Mouse (Mus musculus): ENCODE results near the gene Exoc3l2.
"Not testable (repeated sequence)": the region's sequence is repeated elsewhere in the genome, so short reads cannot be mapped to it uniquely, and the experiment has no call there.

The Exoc3l2 gene

DNA sequence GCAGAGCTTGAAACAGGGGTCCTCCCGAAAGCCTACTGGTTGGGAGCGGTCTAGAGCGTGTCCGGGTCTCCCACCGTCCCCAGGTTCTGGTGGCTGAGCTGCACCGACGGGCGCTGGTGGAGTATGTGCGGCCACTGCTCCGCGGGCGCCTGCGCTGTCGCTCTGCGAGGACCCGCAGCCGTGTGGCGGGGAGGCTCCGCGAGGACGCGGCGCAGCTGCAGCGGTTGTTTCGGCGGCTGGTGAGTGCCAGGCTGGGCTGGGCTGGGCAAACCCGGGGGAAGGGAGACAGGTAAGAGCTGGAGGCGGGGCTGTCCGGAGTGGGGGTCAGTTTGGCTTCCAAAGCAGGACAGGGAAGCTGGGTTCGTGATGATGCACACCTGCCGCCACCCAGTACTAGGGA is 26.4 kb downstream of the Exoc3l2 start:
- no peak for DNase-seq (ENCODE audit: low spot score in 2 of 2)

DNA sequence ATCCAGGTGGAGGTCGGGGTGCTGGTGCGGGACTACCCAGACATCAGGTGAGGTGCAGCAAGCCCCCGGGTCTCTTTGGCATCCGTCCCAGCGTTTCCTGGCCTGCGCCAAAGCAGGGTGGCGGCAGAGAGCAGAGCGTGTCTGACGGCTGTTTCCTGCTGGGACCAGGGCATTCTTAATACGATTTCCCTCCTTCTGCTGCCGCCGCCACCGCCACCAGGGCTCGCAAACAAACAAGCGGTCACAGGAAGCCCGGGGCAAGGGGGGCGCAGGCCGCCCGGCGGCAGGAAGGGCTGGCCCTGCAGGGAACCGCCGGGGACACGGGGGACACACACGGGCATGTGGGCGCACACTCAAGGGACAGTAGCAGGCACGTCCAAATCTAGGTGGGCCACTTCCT is 28.6 kb downstream of the Exoc3l2 start:
- DNase-seq (ENCODE audit: low spot score in 2 of 2): peak in 1 of 2 experiments; percentile 42

DNA sequence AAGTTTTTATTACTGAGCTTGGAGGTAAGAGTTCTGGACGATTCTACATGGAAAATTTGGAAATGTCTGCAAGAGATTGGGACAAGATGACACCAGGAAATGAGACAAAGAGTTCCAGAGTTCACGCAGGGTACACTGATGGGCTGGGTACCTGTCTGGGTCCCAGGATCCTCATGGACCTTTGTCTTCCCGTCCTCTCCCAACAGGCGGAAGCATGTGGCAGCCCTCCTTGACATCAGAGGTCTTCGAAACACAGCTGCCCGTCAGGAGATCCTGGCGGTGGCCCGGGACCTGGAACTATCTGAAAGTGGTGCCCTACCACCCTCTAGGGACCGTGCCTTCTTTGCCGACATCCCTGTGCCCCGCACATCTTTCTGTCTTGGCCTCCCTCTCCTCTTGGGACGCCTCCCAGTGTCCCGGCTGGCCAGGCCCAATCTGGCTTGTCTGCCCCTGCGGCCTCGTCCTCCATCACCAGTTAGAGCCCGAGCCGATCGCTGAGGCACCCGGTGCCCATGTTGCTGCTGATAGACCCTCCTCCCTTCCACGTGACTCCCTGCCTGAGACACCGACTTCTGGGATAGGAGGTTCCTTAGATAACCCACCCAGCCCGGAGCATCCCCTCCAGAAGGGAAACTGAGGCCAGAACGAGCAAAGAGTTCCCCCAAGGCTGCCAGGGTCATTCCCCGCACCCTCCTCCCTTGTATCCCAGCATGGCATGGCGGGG is 31.8 kb downstream of the Exoc3l2 start:
- no peak for DNase-seq (ENCODE audit: low spot score in 2 of 2)

DNA sequence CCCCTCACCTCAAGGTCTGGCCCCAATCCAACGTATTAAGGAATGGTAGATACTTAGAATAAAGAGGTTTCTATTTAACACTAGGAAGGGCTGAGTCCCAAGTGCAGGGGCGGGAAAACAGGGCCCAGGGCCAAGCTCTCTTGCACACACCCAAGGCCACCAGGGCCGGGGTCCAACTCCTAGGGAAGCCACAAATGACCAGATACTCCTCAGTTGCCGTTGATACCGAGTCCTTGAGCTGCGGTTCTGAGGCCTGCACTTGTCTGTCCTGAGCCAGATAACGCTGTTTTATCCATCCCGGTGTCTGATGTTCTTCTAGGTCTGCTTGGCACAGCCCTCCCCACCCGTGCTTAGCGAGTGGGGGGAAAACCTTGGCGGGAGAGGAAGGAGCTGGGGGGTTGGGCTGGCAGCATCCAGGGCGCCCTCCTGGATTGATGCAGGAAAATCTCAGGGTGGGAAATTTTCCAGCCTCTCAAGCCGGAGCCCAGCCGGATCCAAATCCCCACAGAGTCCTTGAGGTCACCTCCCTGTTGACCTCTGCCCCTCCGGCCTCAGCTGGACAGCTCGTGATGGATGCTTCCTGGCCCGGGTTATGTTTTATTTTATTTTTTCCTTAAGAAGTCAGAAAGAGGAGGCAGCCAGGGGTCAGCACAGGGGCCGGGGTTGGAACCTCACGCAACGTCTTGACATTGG is 32.5 kb downstream of the Exoc3l2 start:
- DNase-seq (ENCODE audit: low spot score in 2 of 2): peak in 1 of 2 experiments; percentile 22

DNA sequence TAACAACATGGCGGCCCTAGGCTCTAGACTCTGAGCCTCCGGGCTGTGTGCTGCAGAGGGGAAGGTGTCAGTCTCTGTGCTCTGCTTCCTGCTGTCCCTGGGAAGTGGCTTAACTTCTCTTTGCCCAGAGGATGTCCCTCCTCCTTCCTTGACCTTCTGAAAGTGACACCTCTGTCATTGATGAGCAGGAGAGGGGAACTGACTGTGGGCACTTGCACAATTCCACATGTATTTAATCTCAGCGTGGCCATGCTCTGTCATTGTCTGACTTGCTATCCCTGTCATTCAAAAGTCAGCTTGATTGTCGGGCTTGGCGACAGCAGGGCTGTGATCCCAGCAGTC is 33.1 kb downstream of the Exoc3l2 start:
- DNase-seq (ENCODE audit: low spot score in 2 of 2): no peak

DNA sequence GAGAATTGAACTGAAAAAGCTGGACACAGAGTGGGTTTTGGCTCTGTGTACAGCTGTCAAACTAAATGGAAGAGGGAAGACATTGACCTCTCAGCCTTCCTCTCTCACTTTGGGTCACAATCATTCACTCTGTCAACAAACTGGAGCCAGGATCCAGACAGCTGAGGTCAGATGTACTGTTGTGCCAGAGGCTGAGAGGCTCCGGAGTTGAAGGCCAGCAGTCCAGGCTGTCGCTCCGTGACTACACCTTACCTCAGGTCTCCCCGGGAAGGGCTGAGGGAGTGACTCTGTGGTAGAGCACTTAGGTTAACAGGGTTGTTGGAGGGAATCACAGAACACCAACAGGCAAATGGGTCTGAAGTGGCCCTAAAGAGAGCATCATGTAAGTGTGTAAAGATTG is 35.2 kb downstream of the Exoc3l2 start:
- DNase-seq (ENCODE audit: low spot score in 2 of 2): no peak

DNA sequence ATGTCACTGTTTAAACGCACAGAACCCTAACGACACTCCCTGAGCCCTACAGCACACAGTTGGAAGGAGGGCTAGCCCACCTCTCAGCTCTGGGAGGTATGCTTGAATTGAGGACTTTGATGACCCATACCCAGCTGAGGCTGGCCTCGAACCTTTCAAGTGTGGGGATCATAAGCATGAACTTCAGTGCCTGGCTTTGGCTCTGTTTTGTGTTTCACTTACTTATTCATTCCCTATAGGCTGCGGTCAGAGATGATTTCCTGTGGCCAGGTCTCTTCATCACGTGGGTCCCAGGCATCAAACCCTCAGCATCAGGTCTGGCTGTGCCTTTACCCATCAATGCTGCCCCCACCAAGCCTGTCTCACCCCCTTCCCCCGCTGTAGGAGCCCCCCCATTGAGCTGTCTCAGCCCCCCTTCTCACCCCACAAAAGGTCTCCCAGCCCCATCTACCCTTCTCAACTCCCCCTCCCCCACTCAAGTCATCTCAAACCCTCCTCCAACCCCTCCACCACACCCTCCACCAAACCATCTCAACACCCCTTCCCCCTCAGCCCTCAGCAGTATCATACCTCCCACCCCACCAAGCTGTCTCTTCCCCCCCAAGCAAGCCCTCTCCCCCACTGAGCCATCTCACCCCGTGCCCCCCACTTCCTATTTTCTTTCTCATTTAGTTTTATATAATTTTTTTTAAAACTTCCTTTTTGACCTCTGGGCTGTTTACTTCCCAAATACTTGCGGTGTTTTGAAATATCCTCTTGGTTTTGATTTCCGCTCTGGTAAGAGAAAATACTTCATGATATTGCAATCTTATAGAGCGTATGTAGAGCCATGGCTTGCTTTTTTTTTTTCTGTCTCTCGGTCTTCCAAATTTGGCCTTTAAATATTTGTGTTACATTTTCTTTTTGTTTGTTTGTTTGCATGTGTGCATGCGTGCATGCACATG is 37.6 kb downstream of the Exoc3l2 start:
- DNase-seq (ENCODE audit: low spot score in 2 of 2): no peak

DNA sequence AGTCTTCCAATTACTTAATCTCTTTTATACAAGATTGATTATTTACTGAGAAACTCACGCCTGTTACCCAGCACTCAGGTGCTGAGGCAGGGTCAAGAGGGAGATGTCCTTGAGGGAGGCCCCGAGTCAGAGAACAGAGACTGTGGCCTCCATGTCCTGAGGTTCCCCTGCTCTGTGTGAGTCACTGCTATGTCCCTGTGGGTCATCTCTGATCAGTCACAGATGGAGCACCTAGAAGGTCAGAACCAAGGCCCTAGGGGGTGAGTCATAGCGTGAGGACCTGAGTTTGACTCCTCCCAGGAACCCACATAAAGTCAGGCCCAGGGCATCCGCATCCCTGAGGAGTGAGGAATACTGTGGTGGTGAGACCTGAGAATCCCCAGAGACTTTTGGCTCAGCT is 38.5 kb downstream of the Exoc3l2 start:
- DNase-seq (ENCODE audit: low spot score in 2 of 2): no peak

DNA sequence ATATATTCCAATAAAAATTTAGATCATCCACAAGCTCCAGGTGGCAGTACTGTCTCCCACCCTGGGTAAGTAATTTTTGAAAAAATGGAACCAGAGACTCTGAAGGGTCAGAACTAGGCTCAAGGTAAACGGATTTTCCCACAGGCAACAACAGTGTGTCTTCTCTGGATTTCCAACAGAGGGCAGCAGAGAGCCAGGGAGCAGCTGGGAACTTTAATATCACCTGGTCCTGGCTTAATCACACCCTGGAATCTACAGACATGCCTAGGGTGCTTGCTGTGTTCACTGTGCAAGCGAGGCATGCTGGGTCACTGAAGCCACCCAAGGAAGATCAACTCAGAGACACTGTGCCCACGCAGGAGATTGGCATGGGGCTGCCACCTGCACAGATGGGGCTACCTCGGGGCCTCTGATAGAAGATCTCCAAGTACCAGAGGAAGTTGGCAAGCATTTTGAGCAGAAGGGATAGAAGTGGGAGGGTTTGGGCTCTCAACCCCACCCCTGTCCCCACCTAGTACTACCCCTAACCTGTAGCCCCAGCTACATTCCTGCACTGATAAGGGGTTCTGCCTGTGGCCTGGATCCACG is 40.4 kb downstream of the Exoc3l2 start:
- DNase-seq (ENCODE audit: low spot score in 2 of 2): peak; percentile 47 to 67

DNA sequence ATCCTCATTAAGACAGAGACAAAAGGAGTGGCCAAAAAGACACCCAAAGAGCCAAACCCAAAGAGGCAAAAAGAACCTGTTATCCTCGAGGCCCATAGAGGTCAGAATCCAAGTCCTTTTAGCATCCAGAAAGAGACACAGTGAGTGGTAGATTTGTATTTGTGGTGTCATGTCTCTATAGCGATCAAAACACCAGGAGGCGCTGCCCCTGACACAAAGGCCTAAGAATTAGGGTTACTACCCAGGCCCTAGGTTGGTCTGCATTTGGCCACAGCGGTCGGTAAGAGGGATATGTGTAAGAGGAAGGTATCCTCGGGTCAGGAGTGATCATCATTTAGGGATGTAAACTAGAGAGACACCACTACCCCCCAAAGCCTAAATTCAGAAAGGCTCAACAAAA is 43.2 kb downstream of the Exoc3l2 start:
- DNase-seq (ENCODE audit: low spot score in 2 of 2): peak in 1 of 2 experiments; percentile 59

DNA sequence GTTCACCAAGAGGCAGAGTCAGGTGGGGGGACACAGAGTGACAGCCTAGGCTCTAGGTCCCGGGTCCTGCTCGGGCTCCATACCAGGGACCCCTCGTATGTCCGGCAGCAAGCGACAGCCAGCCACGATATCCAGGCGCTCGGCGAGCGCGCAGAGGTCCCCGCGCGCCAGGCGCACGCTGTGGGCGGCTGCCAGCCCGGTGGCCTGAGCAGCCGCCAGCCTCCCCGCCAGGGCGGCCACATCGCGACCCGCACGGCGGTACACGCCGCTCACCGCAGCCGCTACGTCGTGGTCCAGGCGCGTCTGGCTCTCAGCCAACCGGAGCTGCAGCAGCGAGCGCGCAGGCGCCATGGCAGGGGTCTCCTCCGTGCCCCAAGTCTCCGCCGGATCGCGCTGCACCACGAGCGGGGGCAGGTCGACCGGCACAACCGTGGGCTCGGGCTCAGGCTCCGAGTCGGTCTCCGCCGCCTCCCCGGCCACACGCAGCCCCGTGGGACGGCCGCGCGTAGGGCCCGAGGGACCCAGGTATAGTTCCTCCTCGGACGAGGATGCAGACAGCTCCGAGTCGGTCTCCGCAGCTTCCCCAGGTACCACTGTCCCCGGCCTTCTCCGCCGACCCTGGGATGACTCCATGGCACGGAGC is 44.0 kb downstream of the Exoc3l2 start:
- peak; percentile 62 to 79 for DNase-seq (ENCODE audit: low spot score in 2 of 2)

DNA sequence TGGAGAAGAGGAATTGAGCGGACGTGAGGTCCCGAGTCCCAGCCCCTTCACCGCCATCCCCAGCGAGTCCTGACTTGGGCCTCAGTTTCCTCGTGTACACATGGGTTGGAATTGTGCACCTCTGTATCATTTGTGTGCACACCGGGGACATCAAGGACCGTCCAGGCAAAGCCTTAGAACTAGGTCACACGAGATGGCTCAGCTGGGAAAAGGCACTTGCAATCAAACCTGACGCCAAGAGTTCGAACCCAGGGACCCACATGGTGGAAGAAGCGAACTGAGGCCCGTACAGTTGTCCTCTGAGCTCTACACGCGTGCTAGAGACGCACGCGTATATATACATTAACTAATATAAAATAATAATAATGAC is 44.5 kb downstream of the Exoc3l2 start:
- peak in 1 of 2 experiments; percentile 47 for DNase-seq (ENCODE audit: low spot score in 2 of 2)

DNA sequence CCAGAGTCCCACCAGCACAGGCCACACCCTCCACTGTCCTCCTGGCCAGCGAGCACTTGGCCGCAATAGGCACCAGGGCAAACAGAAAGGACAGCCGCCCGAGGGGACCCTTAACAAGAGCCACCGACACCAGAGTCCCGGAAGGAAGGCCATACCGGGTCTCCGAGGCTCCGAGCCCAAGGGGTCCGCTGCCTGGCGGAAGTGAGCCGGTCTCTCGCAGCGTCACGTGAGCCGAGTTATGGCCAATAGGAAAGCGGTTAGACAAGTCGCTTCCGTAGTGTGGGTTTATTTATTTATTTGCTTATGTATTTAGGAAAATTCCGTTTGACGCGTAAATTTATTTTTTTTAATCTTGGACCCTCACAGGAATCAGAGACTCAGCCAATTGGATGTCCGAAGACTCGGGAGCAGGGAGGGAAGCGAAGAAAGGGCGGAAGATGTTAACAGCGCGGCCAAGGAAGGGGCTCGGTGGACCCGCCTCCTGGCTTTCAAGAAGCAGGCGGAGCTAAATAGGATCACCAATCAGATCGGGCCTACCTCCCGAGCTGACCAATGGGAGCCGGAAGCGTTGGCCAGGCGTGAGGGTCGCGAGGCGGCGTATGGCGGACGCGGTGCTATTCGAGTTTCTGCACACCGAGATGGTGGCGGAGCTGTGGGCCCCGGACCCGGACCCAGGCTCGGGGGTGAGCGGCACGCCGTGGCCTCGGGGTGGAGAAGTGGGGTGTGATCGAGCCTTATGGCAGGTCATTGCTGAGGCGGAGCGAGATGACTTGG is 45.2 kb downstream of the Exoc3l2 start, which contains the start of the genes Bloc1s3 and Trappc6a:
Gene Bloc1s3, minus strand, starts transcription at position 218 of the 774 bp plus-strand sequence.
Gene Trappc6a, plus strand, starts transcription at position 246 of the 774 bp plus-strand sequence.
- peak; percentile 92 to 93 for DNase-seq (ENCODE audit: low spot score in 2 of 2)

DNA sequence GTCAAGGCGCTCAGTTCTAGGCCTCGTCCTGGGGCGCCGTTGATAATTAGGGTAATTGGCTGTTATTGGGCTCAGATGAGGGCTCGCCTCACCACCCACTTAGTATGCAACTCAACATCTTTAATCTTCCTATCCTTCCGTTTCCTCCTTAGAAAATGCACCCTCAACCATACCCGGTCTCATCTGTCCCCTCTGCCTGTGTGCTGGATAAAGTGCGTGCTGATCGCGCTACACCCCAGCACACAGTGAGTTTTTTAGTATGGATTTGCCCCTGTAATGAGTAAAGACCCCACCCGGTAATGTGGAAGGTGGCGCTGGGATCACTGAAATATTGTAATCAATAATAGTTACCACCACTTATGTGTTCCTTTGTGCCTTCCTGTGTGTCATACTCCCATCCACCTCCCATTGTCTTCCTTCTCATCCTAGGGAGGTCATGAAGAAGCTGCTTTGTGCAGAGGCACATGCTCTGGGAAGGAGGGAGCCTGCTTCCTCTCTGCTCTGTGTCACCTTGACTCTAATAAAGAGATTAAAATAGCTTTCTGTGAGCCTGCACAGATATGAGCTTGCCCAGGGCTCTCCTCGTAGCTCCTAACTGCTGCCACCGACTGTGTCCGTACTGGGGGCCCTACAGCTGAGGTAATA is 45.9 kb downstream of the Exoc3l2 start:
- DNase-seq (ENCODE audit: low spot score in 2 of 2): no peak

DNA sequence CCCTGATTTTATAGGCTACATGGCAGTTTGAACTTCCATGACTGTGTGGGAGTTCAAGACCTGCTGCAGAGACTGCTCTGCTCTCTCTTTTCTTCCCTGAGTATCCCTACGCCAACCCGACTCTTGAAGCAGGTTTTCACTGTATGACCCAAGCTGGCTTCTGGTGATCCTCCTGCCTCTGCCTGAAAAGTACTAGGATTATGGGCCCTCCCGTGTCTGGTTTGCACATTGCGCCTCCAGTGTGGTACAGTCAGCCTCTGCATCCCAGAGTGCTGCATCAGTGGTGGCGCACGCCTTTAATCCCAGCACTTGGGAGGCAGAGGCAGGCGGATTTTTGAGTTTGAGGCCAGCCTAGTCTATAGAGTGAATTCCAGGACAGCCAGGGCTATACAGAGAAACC is 46.7 kb downstream of the Exoc3l2 start:
- no peak for DNase-seq (ENCODE audit: low spot score in 2 of 2)

DNA sequence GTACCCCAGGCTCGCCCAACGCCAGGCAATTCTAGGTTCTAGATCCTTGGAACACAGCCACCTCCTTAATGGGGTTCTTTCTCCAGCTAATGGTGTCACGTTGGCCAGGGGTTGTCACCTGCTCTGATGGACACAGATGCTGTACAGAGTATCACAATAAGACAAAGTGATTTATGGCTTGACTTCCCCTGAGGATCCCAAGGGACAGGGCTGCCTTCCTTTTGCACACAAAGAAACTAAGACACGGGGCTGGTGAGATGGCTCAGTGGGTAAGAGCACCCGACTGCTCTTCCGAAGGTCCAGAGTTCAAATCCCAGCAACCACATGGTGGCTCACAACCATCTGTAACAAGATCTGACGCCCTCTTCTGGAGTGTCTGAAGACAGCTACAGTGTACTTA is 48.8 kb downstream of the Exoc3l2 start:
- not testable (repeated sequence) for DNase-seq (ENCODE audit: low spot score in 2 of 2)

DNA sequence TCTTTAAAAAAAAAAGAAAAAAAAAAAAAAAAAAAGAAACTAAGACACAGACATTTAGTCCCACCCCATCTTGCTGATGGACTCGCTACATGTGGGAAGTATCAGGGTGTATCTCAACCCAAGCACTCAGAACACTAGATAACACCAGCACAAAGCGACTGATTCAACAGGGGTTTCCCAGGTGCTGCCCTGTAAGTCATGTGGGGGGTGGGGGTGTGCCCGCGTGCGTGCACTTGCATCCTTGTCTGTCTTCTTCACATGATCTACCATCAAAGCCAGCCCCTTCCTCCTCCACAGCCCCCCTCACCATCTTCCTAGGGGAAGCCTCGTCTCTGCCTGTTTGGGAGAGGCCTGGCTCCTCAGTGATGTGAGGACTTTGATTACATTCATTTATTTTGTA is 49.2 kb downstream of the Exoc3l2 start:
- no peak for DNase-seq (ENCODE audit: low spot score in 2 of 2)

DNA sequence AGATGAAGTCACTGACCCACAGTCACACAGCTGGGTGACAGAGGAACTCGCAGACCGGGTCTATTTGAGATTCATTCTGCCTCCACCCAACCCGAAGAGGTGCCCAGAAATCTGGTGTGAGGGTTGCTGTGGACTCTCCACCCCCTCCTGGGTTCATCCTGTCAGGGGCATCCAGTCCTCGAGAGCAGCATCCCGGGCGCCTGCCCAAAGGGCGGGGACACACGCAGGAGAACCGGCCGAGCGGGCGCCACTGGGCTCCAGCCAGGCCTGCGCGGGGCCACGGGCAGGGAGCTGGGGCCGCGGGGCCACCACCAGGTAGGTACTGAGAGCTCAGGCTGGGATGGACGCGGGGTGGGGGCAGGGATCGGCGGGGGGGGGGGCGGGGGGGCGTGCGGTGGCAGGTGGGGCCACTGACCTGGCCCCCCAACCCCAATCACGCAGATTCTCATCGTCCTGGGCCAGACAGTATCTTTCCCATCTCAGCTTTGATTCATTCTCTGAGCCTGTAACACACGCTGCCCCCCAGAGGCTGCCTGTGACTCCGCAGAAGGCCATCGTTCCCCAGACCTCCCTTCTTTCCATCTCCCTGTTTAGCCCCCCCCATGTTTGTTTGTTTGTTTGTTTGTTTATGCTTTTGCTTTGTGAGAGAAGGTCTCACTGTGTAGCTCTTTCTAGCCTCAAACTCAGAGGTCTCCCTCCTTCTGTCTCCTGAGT is 54.7 kb downstream of the Exoc3l2 start, which contains the start of gene Nkpd1:
Gene Nkpd1, plus strand, starts transcription at position 187 of the 714 bp plus-strand sequence.
- DNase-seq (ENCODE audit: low spot score in 2 of 2): peak in 1 of 2 experiments; percentile 30

DNA sequence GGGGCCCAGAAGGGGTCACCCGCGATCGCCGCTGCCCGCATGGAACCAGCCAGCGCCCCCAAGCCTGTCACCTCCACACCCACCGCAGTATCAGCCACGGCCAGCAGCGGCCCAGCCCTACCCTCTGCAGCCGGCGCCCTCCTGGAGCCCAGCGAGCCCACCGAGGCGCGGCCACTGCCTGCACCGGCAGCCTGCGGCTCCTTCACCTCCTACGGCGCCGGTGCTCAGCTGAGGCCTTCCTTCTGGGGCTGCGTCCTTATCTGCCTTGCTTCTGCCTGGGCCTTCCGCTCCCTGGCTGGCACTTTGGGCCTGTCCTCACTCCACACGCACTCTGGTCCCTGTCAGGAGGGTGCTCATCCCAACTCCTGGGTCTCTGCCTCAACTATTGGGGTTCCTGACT is 56.9 kb downstream of the Exoc3l2 start:
- DNase-seq (ENCODE audit: low spot score in 2 of 2): no peak

Measured in spleen, postnatal 10 days (tissue).